Mouse (Mus musculus) spleen, adult 18-20 months (tissue): ENCODE results near the gene Olfr1297.

ENCODE experiments used
- DNase-seq, 2 experiments: peaks; one replicate each; pipeline ENCODE4 v3.0.0; 2022; ENCODE audit warnings: mixed read lengths in 2 of 2

Olfr1297 gene

GRCm38 (mm10) chr2:111626397-111626796, at the start of gene Olfr1297:
Gene Olfr1297, minus strand, starts transcription at chr2:111626497.
- DNase-seq: no peak

- no peak for DNase-seq
These were observed 34.8 kb upstream of the Olfr1297 start, which contains the start of gene Olfr1299 for GRCm38 (mm10) chr2:111661119-111661518. Gene Olfr1299, plus strand, starts transcription at chr2:111661419.

GRCm38 (mm10) chr2:111649101-111649500, 22.8 kb upstream of the Olfr1297 start, which contains the start of gene Olfr1298:
Gene Olfr1298, minus strand, starts transcription at chr2:111649201.
- DNase-seq: no peak

- DNase-seq: no peak
These were observed 56.7 kb downstream of the Olfr1297 start, which contains the start of gene Olfr1295 for GRCm38 (mm10) chr2:111569581-111569980. Gene Olfr1295, minus strand, starts transcription at chr2:111569681.
